Mouse (Mus musculus) liver, adult 2 months (tissue): ENCODE results near the gene St6galnac3. TPM values are rescaled to one million over a fixed set of nuclear protein-coding genes. Genes with fewer than 3 reads are reported as not detected.

Experiments
- DNase-seq: peaks from one replicate; pipeline ENCODE4 v3.0.0-alpha.2; 2011; ENCODE audit warnings: low read depth, low spot score; ENCODE audit errors: extremely low read depth
- H3K27ac ChIP-seq: fragments of 200-500 bp; replicated peaks from 2 replicates; pipeline ENCODE4 v1.5.1; 2012; ENCODE audit warnings: low read depth, mild to moderate bottlenecking, control low read depth, inconsistent platforms, low read length; ENCODE audit not compliant: insufficient read depth
- H3K27me3 ChIP-seq: fragments of 200-500 bp; 2 replicates; pipeline ENCODE4 v1.6.1; 2012; ENCODE audit warnings: mild to moderate bottlenecking, moderate library complexity, low read length, inconsistent platforms; ENCODE audit not compliant: control insufficient read depth, insufficient read depth
- H3K36me3 ChIP-seq: fragments of 200-500 bp; 2 replicates; pipeline ENCODE4 v1.6.1; 2012; ENCODE audit warnings: low read length, inconsistent platforms; ENCODE audit not compliant: control insufficient read depth, insufficient read depth
- H3K4me1 ChIP-seq: fragments of 200-500 bp; 2 replicates; pipeline ENCODE4 v1.6.1; 2011; ENCODE audit warnings: low read length; ENCODE audit not compliant: control insufficient read depth, insufficient read depth
- H3K4me3 ChIP-seq: fragments of 200-500 bp; 2 replicates; pipeline ENCODE4 v1.5.1; 2011; ENCODE audit warnings: low read depth, mild to moderate bottlenecking, control low read depth, low read length, moderate library complexity; ENCODE audit not compliant: insufficient read depth
- H3K79me2 ChIP-seq: fragments of 200-500 bp; 2 replicates; pipeline ENCODE4 v1.6.1; 2012; ENCODE audit warnings: inconsistent platforms, mild to moderate bottlenecking, low read length, moderate library complexity; ENCODE audit not compliant: control insufficient read depth, insufficient read depth
- H3K9ac ChIP-seq: fragments of 200-500 bp; 2 replicates; pipeline ENCODE4 v1.6.1; 2012; ENCODE audit warnings: low read depth, mild to moderate bottlenecking, control low read depth, inconsistent platforms, low read length
- CTCF ChIP-seq: fragments of 200-500 bp; IDR thresholded peaks from 2 replicates; pipeline ENCODE4 v1.5.1; 2011; ENCODE audit warnings: low read depth, low read length, control low read depth
- POLR2A ChIP-seq: fragments of 200-500 bp; IDR thresholded peaks from 2 replicates; pipeline ENCODE4 v1.6.1; 2011; ENCODE audit warnings: low read length, control low read depth; ENCODE audit not compliant: insufficient read depth; ENCODE audit errors: extremely low read depth
- WGBS: fragments of 180-500 bp; shearing (Covaris S2); methylation state at CpG from one replicate; pipeline ENCODE4 v1.1.7; 2018; 5-methylcytosine and 5-hydroxymethylcytosine counted together
- polyA plus RNA-seq: library from polyadenylated mRNA; depleted of rRNA; stranded (reverse); fragments of >200 nt; gene quantifications from 2 replicates; pipeline ENCODE4 v1.2.3, GENCODE M21; 2012
- total RNA-seq: library from RNA; depleted of rRNA; stranded (reverse); fragments of >200 nt; gene quantifications from 2 replicates; pipeline ENCODE4 v1.2.3, GENCODE M21; 2014

St6galnac3 gene
- total and polyA plus RNA-seq, 2 experiments: 0.24 to 0.83 TPM

GRCm38 (mm10) chr3:153641805-153642204 lies 83.2 kb downstream of the St6galnac3 start:
- Histone ChIP-seq H3K9ac (no peak overlapping the region), H3K36me3 (no peaks in the 10 kb centered on the region), H3K4me1 (no peaks in the 10 kb centered on the region), H3K79me2 (no peaks in the 10 kb centered on the region), H3K27ac (no peak overlapping the region), H3K4me3 (no peak overlapping the region), H3K27me3 (no peaks in the 10 kb centered on the region)
- no peak for DNase-seq
- WGBS: 92% methylated on average over 5 of the region's 5 CpGs
- no peak for TF ChIP-seq CTCF
- TF ChIP-seq POLR2A: no peak

GRCm38 (mm10) chr3:153637336-153637735 lies 87.6 kb downstream of the St6galnac3 start:
- TF ChIP-seq CTCF: no peak
- no peak for TF ChIP-seq POLR2A
- DNase-seq: no peak
- Histone ChIP-seq H3K79me2 (no peaks in the 10 kb centered on the region), H3K9ac (no peak overlapping the region), H3K4me1 (no peaks in the 10 kb centered on the region), H3K36me3 (no peaks in the 10 kb centered on the region), H3K27ac (no peak overlapping the region), H3K27me3 (no peaks in the 10 kb centered on the region), H3K4me3 (no peak overlapping the region)
- no CpG with 5 or more reads among the region's 1 CpGs for WGBS

GRCm38 (mm10) chr3:153636804-153637153 lies 88.2 kb downstream of the St6galnac3 start:
- Histone ChIP-seq H3K79me2 (no peaks in the 10 kb centered on the region), H3K36me3 (no peaks in the 10 kb centered on the region), H3K9ac (no peak overlapping the region), H3K27me3 (no peaks in the 10 kb centered on the region), H3K4me1 (no peaks in the 10 kb centered on the region), H3K27ac (no peak overlapping the region), H3K4me3 (no peak overlapping the region)
- TF ChIP-seq POLR2A (no peak), CTCF (no peak)
- no peak for DNase-seq
- 80% methylated on average over 7 of the region's 7 CpGs for WGBS

GRCm38 (mm10) chr3:153636094-153636803 lies 88.7 kb downstream of the St6galnac3 start:
- no peak overlapping the region for H3K4me3 ChIP-seq
- H3K79me2 ChIP-seq: no peaks in the 10 kb centered on the region
- H3K27ac ChIP-seq: no peak overlapping the region
- DNase-seq: peak; percentile 3
- no peaks in the 10 kb centered on the region for H3K27me3 ChIP-seq
- 52% methylated on average over 2 of the region's 2 CpGs for WGBS
- no peaks in the 10 kb centered on the region for H3K4me1 ChIP-seq
- no peaks in the 10 kb centered on the region for H3K36me3 ChIP-seq
- TF ChIP-seq CTCF: no peak
- no peak for TF ChIP-seq POLR2A
- H3K9ac ChIP-seq: no peak overlapping the region

- H3K4me1 ChIP-seq: no peaks in the 10 kb centered on the region
- H3K4me3 ChIP-seq: no peak overlapping the region
- DNase-seq: no peak
- H3K79me2 ChIP-seq: no peaks in the 10 kb centered on the region
- H3K27ac ChIP-seq: no peak overlapping the region
- H3K27me3 ChIP-seq: no peaks in the 10 kb centered on the region
- 80% methylated on average over 10 of the region's 10 CpGs for WGBS
- H3K9ac ChIP-seq: no peak overlapping the region
- no peaks in the 10 kb centered on the region for H3K36me3 ChIP-seq
- TF ChIP-seq CTCF: no peak
Measured at GRCm38 (mm10) chr3:153631988-153632672, 92.8 kb downstream of the St6galnac3 start.

GRCm38 (mm10) chr3:153626237-153626636 lies 98.7 kb downstream of the St6galnac3 start:
- no peaks in the 10 kb centered on the region for H3K36me3 ChIP-seq
- no peak overlapping the region for H3K9ac ChIP-seq
- TF ChIP-seq CTCF (no peak), POLR2A (no peak)
- H3K79me2 ChIP-seq: no peaks in the 10 kb centered on the region
- DNase-seq: no peak
- 87% methylated on average over 5 of the region's 5 CpGs for WGBS
- H3K27ac ChIP-seq: no peak overlapping the region
- no peak overlapping the region for H3K4me3 ChIP-seq
- H3K27me3 ChIP-seq: 0 out of 2 replicates have a peak, but pooled peaks cover 2% of the 10 kb centered on the region
- H3K4me1 ChIP-seq: no peaks in the 10 kb centered on the region
